Mouse (Mus musculus): ENCODE measurements around the gene Zc3h7b. TPM values are rescaled to one million over a fixed set of nuclear protein-coding genes. Genes with fewer than 3 reads are reported as not detected.
A peak's percentile ranks its signal among the peaks of the same experiment; 100 is the strongest.
"Not testable (repeated sequence)": the region's sequence is repeated elsewhere in the genome, so short reads cannot be mapped to it uniquely, and the experiment has no call there.

Gene Zc3h7b
- 10 to 100 TPM; 74.9 to 78.7 TPM for total RNA-seq (2021)
- long read RNA-seq, experiment 1, partial matches to known transcripts, result 3 of 16 reads
- long read RNA-seq, experiment 1, other reads (novel, unspliced or antisense), result 13 of 16 reads
- long read RNA-seq, experiment 2, partial matches to known transcripts, result 3 of 5 reads
- long read RNA-seq, experiment 2, other reads (novel, unspliced or antisense), result 2 of 5 reads

DNA sequence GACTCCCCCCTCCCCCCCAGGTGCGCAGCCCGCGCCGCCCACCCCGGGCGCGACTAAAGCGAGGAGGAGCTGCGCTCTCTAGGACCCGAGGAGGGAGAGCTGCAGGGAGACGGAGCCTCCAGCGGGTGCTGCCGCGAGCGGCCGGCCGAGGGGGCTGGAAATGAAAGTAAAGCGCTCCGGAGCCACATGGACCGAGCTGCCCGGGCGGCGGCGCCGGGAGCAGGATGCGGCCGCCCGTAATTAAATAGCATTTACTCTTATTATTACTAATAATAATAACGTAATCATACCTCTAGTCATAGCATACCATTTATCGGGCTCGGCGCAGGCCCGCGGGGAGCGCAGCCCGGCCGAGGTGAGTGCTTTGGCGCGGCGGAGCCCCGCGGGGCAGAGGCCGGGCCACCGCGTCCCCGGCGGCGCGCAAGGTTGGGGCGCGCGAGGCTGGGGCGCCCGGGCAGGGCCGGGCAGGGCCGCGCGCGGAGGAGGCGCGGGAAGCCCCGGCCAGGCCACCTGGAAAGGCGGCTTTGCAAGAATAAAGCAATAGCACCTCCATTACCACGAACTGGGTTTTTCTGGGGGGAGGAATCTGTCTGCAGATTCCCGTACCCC, at the start of gene Zc3h7b, which contains the start of gene Rangap1:
Zc3h7b (plus strand) TSS at position 66 of the 609 bp plus-strand sequence.
Rangap1 (minus strand) TSS at position 539 of the 609 bp plus-strand sequence.
- intact Hi-C loops (cut with DNase I), result loop anchor here (2.0 to 5.0 kb wide), 2 partner anchors 52 to 66 kb away; no protein-coding TSS in a partner anchor
- DNase-seq, result peak; percentile 81 to 82

DNA sequence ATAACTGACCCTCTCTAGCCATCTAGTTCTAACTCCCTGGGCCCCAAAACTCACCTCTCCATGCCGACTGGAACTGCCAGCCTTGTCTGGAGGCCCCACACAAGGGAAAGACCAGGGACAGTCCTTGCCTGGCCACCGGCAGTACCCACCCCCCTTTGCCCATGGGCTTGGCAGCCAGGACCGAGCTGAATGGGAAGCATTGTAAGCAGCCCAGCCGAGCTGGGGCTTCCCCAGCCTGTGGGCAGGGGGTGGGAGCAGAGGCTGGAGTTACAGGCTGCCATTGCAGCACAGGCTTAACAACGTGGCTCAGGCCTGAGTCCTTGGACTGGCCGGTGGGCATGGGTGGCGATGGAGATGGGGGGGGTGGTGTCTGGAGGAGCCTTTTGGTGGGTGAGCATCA, 47.7 kb upstream of the Zc3h7b start, which contains the start of gene Chadl:
Chadl (minus strand) TSS at position 113 of the 400 bp plus-strand sequence.
- intact Hi-C loops (cut with DNase I), result no loop called here
- DNase-seq, result no peak

DNA sequence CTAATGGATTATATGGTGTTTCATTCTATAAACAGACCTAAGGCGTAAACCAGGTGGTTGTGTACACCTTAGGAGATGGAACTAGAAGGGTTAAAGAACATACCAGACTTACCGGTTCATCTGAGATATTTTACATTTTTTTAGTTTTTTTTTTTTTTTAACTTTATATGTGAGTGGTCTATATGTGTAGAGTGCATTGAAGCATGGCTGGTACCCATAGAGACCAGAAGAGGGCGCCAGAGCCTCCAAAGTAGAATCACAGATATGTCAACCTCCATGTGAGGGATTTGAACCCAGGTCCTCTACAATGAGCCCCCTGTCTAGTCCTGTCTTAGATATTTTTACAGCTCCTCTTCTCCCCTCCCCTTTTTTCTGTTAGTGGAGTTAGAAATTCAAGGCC, 47.0 kb upstream of the Zc3h7b start:
- intact Hi-C loops (cut with DNase I), result no loop called here
- DNase-seq, result peak; percentile 17 to 34

DNA sequence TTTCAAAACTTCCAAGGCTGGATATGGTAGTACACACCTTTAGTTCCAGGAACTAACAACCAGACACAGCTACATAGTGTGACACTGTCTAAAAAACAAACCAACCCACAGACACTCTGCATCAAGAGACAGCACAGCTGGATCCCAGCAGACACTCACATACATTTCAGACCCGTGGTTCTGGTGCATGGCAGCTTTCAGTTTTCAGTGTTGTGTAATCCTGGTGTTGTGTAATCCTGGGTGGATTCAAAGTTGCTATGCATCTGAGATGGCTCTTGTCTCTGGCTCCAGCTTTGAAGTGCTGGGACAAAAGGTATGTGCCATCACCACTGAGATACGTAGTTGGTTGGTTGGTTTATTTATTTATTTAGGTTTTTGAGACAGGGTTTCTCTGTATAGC, 46.3 kb upstream of the Zc3h7b start:
- intact Hi-C loops (cut with DNase I), result no loop called here
- no peak for DNase-seq

DNA sequence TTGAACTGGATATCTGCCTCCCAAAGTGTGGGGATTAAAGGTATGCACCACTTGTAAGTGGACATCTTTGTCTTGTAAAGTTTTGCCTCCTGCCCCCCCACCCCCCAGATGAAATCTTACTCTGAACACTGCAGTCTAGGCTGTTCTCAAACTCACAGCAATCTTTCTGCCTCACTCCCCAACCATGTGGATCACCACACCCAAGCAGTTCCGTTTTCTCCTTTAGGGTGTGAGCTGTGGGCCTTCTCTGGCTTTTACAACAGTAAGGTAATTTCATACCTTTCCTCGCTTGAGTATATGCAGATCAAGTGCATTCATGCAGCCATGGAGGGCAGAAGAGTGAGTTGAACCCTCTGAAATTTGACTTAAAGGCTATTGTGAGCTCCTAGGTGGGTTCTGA, 44.7 kb upstream of the Zc3h7b start:
- intact Hi-C loops (cut with DNase I), result no loop called here
- no peak for DNase-seq

DNA sequence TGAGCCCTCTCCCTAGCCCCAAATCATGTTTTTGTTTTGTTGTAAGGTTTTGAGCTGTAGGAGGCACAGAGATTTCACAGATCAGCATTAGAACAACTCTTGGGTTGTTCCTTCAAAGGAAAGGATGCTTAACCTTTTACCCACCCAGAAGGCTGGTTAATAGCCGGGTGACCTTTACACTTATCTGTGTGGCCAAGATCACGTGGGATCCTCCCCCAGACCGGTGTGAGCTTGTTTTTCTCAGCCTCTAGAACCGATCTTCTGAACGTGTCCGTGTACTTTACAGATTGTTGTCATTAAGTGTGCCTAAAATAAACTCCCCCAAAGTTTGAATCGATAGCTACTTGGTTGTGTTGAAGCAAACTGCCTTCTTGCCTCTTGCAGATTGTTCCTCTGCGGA, 44.3 kb upstream of the Zc3h7b start:
- intact Hi-C loops (cut with DNase I), result no loop called here
- DNase-seq, result no peak

DNA sequence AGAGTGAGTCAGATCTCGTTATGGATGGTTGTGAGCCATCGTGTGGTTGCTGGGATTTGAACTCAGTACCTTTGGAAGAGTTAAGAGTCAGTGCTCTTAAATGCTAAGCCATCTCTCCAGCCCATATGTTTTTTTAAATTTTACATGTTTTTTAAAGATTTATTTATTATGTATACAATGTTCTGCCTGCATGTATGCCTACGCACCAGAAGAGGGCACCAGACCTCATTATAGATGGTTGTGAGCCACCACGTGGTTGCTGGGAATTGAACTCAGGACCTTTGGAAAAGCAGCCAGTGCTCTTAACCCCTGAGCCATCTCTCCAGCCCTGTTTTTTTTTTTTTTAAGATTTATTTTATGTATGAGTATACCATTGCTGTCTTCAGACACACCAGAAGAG, 43.5 kb upstream of the Zc3h7b start:
- DNase-seq; intact Hi-C loops (cut with DNase I): not testable (repeated sequence)

DNA sequence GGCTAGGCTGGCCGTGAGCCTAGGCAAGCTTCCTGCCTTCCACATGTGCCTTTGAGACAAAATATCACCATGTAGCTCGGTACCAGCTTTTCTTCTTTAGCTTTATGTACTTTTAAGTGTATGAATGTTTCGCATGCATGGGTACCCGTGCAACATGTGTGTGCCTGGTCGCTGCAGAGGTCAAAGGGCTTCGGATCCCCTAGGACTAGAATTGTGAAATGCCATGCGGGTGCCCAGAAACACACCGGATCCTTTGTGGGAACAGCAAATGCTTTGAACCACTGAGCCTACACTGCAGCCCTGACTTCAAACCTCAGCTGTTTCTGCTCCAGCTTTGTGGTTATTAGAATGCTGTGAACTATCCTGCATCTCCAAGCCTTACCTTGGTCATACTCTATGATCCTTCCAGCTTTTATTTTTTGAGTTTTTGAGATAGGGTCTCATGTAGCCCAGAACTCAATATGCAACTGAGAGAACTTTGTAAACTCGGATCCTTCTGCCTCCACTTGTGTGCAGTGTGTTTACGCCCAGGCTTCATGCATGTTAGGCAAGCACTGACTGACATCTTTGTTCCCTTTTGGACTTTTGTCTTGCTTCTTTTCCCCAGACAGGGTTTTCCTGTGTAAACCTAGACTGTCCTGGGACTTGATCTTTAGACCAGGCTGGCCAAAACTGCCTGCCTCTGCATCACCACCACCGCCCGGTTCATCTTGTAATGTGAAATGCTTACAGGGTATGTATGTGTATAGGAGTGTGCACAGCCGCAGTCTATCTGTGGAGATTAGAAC, 42.4 kb upstream of the Zc3h7b start:
- intact Hi-C loops (cut with DNase I), result no loop called here
- no peak for DNase-seq

DNA sequence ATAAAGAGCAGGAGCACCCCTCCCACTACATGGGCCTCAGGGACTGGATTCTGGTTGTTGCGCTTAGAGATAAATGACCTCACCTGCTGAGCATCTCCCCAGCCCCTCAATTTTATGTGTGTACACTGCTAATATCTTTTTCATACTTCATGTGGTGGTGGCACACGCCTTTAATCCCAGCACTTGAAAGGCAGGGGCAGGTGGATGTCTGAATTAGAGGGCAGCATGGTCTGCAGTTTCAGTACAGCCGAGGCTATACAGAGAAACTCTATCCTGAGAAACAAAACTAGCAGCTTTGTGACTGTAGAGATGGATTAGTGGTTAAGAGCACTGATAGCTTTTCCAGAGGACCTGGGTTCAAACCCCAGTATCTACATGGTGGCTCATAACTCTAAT, 41.8 kb upstream of the Zc3h7b start:
- DNase-seq, result no peak
- intact Hi-C loops (cut with DNase I), result no loop called here

DNA sequence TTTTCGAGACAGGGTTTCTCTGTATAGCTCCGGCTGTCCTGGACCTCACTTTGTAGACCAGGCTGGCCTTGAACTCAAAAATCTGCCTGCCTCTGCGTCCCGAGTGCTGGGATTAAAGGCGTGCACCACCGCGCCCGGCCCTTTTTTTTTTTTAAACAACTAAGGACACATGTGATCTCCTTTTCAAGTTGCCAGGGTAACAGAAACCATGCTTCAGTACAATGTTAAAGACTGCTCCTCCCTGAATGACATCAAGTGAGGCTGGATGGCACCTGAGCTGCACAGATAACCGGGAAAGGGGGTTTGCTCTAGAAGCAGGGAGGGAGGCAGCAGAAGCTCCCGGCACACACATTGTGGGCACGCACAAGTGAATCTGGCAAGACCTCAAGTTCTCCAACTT, 35.9 kb upstream of the Zc3h7b start:
- intact Hi-C loops (cut with DNase I), result no loop called here
- no peak for DNase-seq

DNA sequence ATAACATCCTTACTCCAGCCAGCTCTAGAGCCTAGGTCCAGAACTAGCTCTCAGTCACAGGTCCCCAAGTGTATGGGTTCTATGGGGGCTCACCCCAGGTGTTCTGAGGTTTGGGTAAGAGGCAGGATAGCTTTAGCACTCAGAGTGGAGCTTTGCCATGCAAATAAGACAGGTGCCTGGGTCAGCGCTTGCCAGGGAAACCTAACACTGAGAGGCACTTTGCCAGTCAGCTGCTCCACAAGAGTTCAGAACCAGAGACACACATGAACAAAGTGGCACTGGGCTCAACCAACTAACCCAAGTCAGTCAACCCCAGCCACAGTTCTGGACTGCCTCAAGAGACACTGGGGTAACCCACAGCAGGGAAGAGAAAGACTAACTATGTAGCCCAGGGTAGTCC, 35.2 kb upstream of the Zc3h7b start:
- no peak for DNase-seq
- intact Hi-C loops (cut with DNase I), result no loop called here

DNA sequence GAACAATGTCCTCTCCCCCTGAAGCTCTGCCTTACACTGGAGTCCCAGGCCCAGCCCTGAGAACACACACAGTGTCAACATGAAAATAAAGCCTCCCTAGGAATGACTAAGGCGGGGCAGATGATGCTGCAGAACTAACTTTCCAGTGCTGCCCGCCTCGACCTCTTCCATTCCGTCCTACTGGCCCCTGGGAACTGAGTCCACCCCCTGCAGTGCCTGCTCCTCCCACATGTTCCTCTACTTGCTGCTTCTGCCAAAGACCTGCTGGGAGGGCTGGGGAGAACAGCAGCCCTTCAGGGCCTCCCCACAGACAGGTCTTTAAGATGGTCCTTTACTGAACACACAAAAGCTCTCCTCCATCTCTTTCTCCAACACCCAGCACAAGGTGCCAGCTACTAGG, 34.1 kb upstream of the Zc3h7b start:
- no peak for DNase-seq
- intact Hi-C loops (cut with DNase I), result no loop called here

DNA sequence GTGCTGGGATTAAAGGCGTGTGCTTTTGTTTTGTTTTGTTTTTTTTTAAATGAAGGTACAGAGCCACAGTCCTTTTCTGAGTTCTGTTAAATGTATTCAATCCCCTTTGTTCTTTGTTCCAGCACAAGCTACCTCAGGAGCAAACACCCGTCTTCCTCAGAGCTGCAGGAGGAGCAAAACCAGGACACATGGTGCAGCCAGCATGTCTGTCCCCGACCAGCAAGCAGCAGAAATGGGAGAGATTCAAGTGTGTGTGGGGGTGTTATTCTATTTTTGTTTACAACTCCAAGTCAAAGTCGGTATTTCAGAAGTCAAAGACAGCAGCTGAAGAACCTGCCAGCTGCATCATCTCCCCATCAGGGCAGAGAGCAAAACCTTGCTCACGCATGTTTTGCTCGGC, 31.1 kb upstream of the Zc3h7b start:
- intact Hi-C loops (cut with DNase I), result no loop called here
- DNase-seq, result no peak

DNA sequence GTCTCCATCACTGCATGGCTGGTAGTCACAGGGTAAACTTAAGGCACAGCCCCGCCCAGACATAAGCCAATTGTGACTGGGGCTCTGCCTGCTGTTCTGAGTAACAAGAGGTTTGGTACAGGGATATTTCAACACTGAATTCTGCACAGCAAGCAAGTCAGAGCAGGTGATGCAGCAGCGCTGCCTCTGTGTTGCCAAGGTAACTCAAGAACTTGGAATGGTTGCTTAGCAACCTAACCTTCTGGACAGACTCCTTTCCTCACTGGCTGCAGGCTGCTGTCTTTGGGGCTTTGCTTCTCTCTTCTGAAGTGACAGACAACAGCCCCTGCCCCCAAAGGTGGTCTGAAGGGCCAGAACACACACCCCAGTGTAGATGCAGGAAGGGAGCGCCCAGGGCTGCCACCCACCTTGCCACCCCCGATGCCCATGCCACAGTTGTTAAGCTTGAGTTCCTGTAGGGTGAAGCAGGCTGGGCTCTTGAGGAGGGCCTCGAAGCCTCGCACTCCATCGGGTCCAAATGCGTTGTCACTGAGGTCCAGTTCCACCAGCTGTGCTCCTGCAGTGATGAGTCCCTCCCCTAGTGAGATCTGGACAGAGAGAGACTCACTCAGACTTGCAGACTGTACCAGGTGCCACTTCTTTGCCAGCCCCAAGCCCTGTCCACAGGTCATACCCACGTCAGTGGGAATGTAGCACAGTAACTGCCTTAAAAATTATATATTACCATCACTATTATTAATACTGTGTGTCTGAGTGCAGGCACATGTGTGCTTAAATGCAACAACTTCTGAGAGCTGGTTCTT, 26.3 kb upstream of the Zc3h7b start:
- intact Hi-C loops (cut with DNase I), result no loop called here
- DNase-seq, result no peak

DNA sequence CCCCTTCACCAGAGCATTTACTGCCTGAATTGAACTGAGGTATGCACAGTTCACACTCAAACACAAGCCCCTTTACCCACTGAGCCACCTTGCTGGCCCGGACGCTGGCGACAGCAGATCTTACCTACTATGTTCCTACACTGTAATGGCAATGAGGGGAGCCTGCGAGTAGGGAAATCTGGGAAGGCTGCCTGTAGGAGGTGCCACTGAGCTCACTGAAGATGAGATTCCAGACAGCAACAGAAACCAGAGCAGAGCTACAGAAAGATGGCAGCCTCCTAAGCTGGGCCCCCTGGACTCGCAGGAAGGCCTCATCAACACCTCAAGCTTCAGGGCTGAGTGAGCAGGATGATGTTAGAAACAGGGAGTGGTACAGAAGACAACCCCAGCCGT, 25.7 kb upstream of the Zc3h7b start:
- intact Hi-C loops (cut with DNase I), result no loop called here
- DNase-seq, result no peak

DNA sequence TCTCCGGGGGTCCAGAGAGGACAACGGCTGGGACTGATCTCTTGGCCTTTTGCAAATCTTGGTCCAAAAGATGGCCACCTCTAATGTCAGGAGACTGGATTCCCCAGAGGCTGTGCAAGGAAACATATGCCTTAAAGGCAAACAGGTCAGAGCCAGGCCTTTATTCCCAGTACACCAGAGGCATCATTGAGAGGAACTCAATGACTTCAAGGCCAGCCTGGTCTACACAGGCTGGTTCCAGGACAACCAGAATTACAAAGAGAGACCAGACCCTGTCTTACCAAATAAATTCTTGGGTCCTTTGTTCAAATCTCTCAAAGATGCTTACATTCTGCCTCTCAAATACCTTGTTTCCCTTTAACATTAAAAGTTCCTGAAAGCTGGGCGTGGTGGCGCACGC, 22.5 kb upstream of the Zc3h7b start:
- intact Hi-C loops (cut with DNase I), result no loop called here
- no peak for DNase-seq

DNA sequence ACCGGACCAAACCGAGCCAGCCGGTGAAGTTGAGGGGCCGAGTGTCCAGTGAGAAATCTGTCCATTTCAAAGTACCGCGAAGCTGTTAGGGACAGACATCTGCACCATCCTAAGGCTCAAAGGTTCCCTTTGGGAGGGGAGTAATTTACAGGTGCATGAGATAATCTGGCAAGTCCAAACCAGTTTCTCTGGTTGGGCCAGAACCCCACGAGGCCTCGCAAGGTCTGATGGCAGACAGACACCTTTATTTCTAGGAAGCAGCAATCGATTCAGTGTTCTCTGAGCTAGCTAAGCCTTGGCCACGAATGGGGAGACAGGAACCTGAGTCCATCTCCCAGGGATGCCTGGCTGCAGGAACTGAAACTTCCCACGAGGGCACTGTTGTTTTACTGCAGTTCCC, 21.2 kb upstream of the Zc3h7b start:
- DNase-seq, result no peak
- intact Hi-C loops (cut with DNase I), result no loop called here

DNA sequence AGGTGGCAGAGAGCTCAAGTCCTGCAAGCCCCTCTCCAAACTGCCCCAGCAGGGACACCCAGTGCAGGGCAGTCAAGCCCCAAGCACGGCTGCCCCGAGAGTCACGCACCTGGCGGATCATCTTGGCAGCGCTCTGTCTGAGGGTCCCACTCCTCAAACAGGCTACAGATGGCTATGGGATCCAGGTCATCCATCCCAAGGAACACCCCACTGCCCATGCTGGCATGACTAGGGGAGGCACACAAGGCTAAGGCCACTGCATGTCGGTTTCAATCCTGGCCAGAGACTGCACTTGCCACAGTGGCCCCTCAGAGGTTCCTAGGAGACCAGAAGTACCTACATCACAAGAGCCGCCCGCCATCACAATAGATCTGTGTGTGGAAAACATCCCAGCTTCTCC, 18.9 kb upstream of the Zc3h7b start:
- intact Hi-C loops (cut with DNase I), result no loop called here
- DNase-seq, result no peak

DNA sequence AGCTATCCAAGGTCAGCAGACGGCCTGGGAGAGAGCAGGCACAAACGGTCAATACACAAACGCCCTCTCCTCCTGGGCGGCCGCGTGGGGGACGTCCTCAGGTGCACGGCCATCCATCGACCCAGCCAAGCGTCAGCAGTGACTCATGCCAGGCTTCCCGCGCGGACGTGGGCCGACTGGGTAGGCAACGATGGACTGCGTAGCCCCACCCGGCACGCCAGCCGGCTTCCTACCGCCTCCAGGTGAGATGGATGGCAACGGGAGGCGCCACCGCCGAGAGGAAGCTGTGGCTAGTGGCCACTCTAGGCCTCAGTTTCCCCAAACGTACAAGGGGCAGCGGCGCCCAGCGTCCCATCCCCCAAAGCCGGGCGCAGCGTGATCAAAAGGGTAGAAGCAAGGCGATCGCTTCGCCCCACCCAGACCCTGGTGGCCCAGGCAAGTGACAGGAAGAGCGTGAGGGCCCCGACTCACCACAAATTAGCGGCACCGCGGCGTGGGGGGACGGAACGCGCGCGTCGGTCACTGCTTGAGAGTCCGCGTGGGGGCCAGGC, 15.5 kb upstream of the Zc3h7b start:
- peak; percentile 10 to 14 for DNase-seq
- intact Hi-C loops (cut with DNase I), result no loop called here

DNA sequence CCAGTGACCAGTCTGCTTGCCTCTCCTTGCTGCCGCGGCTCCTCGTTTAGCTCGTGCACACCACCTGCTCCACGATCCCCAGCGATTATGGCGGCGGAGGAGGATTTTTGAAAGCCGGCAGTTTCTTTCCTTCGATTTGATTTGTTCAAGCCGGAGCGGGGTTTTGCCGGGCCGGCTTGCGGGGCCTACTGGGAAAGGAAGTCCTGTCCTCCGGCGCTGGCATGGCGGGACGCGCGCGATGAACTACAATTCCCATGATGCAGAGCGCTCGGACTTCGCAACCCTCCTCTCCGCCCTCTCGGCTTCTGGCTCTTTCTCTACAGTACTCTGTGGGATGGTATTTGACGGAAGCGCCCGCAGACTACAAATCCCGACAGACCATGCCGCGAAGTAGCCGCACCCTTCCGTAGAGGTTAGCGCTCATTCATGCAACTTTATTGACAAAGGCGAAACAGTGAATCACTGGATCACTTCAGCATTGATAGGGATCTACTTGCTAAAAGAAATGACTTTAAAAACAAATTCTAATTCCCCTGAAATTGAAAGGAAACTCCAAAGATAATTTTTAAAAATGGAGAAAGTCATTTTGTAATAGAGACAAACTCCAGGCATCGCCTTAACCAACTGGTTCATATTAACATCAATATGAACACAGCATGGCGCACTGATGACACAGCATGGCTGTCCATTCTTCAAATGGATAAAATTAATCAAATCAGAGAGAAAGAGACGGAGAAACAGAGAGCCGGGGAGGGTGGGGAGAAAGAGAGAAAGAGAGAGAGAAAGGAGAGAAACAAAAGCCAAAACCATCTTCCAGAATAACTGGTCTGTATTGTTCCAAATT, 14.8 kb upstream of the Zc3h7b start:
- peak; percentile 97 for DNase-seq
- intact Hi-C loops (cut with DNase I), result no loop called here

Measured in heart, postnatal 14 days (tissue).